Mouse (Mus musculus) lung, embryonic 15.5 days (tissue): ENCODE results near the gene Ncan. TPM values are rescaled to one million over a fixed set of nuclear protein-coding genes. Genes with fewer than 3 reads are reported as not detected.

Experiments
- ATAC-seq: fragments of 200-750 bp; cut with Nextera tagmentation; 2 replicates; pipeline ENCODE4 v1.8.0; 2017; ENCODE audit warnings: moderate number of reproducible peaks, borderline replicate concordance; ENCODE audit not compliant: low FRiP score, low TSS enrichment; ENCODE audit errors: extremely low read depth
- H3K27ac ChIP-seq: fragments of 300-500 bp; sonication (generic); 2 replicates; pipeline ENCODE4 v1.5.1; 2015; ENCODE audit warnings: moderate library complexity, mild to moderate bottlenecking, inconsistent platforms
- H3K27me3 ChIP-seq: fragments of 300-500 bp; sonication (generic); 2 replicates; pipeline ENCODE4 v1.6.1; 2015; ENCODE audit warnings: inconsistent platforms
- H3K36me3 ChIP-seq: fragments of 300-500 bp; sonication (generic); 2 replicates; pipeline ENCODE4 v1.6.1; 2015; ENCODE audit warnings: inconsistent platforms
- H3K4me1 ChIP-seq: fragments of 300-500 bp; sonication (generic); 2 replicates; pipeline ENCODE4 v1.6.1; 2015; ENCODE audit warnings: inconsistent platforms
- H3K4me2 ChIP-seq: fragments of 300-500 bp; sonication (generic); 2 replicates; pipeline ENCODE4 v1.6.1; 2015; ENCODE audit warnings: inconsistent platforms, mild to moderate bottlenecking, moderate library complexity
- H3K4me3 ChIP-seq: fragments of 300-500 bp; sonication (generic); 2 replicates; pipeline ENCODE4 v1.5.1; 2015; ENCODE audit warnings: mild to moderate bottlenecking, inconsistent platforms
- H3K9ac ChIP-seq: fragments of 300-500 bp; sonication (generic); 2 replicates; pipeline ENCODE4 v1.6.1; 2015; ENCODE audit warnings: inconsistent platforms
- H3K9me3 ChIP-seq: fragments of 300-500 bp; sonication (generic); 2 replicates; pipeline ENCODE4 v1.6.1; 2016; ENCODE audit warnings: inconsistent platforms
- WGBS: fragments of 180-500 bp; shearing (Covaris S2); methylation state at CpG from one replicate; pipeline ENCODE4 v1.1.7; 2015; 5-methylcytosine and 5-hydroxymethylcytosine counted together
- polyA plus RNA-seq: library from polyadenylated mRNA; unstranded; fragments of >200 nt; fragmentation: Nextera tagmentation; extraction: Ambion mirVana; gene quantifications from 2 replicates; pipeline ENCODE4 v1.2.1, GENCODE M21; 2015

The Ncan gene
- polyA plus RNA-seq, 1 experiment from 2014 or later, result 0.22 TPM

DNA sequence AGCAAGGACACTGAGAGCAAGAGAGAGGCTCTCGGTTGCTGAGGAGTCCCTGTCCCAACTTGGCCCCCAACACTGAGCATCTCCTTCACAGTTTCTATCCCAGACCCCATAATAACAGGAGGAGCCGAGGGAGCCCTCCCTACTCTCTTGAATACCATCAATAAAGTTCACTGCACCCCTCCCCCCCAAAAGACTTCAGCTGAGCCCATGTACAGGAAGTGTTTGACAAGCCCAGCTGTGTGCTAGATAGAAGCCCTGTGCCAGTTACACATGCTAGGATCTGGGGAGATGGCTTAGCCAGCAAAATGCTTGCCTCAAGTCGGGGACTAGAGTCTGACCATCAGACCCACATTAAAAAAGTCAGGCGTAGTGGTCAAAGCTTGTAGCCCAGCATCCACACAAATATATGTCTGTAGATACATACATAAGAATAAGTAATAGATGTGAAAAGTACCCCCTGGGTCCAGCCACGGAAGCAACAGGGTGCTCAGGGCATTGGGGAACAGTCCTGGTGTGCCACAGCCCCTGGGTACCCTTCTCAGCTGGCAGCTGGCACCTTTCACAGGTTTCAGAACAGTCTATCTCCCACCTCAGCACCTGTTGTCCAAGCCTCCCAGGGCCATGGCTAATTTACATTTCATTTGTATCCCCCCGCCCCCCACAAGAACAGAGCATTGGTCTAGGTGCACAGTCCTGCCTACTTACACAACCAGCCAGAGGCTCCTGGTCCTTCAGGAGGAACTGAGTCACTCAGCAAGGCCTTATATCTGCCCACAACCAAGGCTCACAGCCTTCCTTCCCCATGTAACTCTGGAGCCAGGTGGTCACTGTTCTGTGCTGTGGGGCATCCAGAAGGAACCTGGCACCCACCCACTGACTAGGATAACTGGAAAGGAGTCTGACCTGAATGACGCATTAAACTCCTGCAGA lies 27.3 kb upstream of the Ncan start:
- Histone ChIP-seq H3K4me1 (peaks cover 5% of the 10 kb centered on the region; the same call in 1 of the 2 replicates), H3K4me2 (no peak overlapping the region), H3K27me3 (peaks cover 4% of the 10 kb centered on the region; the same call in 1 of the 2 replicates), H3K9me3 (no peaks in the 10 kb centered on the region), H3K27ac (no peak overlapping the region), H3K9ac (no peak overlapping the region), H3K36me3 (peaks cover 25% of the 10 kb centered on the region), H3K4me3 (no peak overlapping the region)
- 76% methylated on average over 7 of the region's 7 CpGs for WGBS
- no peak for ATAC-seq

DNA sequence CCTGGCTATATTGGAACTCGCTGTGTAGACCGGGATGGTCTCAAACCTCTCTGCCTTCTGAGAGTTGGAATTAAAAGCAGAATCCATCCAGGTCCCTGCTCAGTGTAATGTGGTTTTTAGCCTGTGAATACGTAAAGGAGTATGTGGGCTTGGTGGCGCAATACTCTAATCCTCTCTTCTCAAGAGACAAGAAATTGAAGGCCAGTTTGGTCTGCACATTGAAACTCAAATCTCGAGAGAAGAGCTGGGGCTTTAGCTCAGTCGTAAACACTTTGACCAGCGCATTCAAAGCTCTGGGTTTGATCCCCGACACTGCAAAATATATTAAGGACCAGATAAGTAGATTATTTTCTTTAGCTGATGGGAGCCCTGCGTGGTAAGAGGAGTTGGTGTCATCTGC lies 19.3 kb upstream of the Ncan start:
- Histone ChIP-seq H3K4me2 (peak overlapping the region; percentile 56), H3K9me3 (no peaks in the 10 kb centered on the region), H3K27ac (peak overlapping the region; percentile 79), H3K4me3 (peak overlapping the region; percentile 74), H3K36me3 (peaks cover 25% of the 10 kb centered on the region), H3K9ac (peak overlapping the region; percentile 72), H3K27me3 (no peaks in the 10 kb centered on the region), H3K4me1 (peaks cover 19% of the 10 kb centered on the region)
- WGBS, result 8% methylated on average over 9 of the region's 9 CpGs
- ATAC-seq, result no peak

DNA sequence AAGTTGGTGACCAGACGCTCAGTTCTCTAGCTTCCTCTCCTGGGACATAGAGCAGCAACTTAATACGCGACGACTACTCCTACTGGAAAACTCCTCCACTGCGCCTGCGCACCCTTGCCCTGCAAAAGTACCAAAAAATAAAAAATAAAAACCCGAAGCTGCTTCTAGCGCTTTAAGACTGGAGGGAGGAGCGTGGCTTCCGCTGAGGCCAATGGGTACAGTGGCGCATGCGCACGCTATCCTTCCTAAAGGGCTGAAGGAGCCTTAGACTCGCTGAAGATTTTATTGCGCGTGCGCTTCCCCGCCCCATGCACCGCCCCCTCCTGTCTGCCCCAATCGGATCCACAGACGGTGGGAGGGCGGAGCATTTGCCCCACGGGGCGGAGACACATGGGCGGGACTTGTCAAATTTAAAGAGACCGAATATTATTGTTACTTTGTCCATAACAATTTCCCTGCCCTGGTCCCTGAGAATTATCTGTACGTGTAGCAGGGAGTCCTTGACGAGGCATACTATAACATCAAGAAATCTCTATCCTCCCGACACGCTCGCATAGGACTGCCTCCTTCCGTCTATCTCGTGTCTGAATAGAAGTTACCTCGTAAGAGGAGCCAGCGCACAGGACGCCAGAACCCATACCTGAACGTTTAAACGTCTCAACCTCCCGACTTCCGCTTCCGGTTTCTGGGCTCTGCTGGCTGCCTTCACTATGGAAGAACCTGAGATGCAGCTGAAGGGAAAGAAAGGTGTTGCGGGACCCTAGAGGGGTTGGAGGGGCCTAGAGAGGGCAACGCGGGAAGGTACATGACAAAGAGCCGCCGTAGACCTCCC lies 18.6 kb upstream of the Ncan start, which contains the start of the genes Rfxank, Borcs8 and Mef2b:
Gene Rfxank, minus strand, starts transcription at position 129 of the 832 bp plus-strand sequence.
Gene Borcs8, plus strand, starts transcription at position 474 of the 832 bp plus-strand sequence.
Gene Mef2b, plus strand, starts transcription at position 686 of the 832 bp plus-strand sequence.
- peaks cover 27% of the 10 kb centered on the region for H3K36me3 ChIP-seq
- ATAC-seq, result peak; percentile 98
- H3K4me2 ChIP-seq, result peak within 1 kb of the TSS; percentile 60
- H3K27me3 ChIP-seq, result no peaks in the 10 kb centered on the region
- peak within 1 kb of the TSS; percentile 74 for H3K4me3 ChIP-seq
- H3K27ac ChIP-seq, result peak within 1 kb of the TSS; percentile 79
- under 1% methylated on average over 46 of the region's 46 CpGs for WGBS
- H3K9me3 ChIP-seq, result no peaks in the 10 kb centered on the region
- H3K4me1 ChIP-seq, result peaks cover 19% of the 10 kb centered on the region
- H3K9ac ChIP-seq, result peak within 1 kb of the TSS; percentile 72

DNA sequence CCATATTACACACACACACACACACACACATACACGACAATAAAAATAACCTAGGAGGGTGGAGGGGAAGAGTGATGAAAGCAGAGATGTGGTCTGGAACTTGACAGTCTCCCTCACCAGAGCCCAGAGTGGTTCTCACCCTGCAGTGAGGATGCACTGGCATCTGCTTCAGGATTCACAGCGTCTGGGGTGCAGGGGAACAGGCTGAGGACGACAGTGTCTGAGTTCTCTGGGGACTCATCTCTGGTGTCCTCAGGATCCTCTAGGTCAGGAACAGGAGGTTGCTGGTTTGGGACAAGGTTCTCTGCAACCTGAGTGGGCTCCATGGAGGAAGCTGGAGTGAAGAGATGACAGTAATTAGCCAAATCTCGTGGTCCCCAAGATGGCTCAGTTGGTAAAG lies 17.2 kb upstream of the Ncan start:
- peak overlapping the region; percentile 61 for H3K9ac ChIP-seq
- no peaks in the 10 kb centered on the region for H3K9me3 ChIP-seq
- ATAC-seq, result no peak
- H3K4me2 ChIP-seq, result peak overlapping the region; percentile 60
- peak overlapping the region; percentile 74 for H3K4me3 ChIP-seq
- peaks cover 19% of the 10 kb centered on the region for H3K4me1 ChIP-seq
- H3K27ac ChIP-seq, result no peak overlapping the region
- no peaks in the 10 kb centered on the region for H3K27me3 ChIP-seq
- WGBS, result 73% methylated on average over 4 of the region's 4 CpGs
- peaks cover 37% of the 10 kb centered on the region for H3K36me3 ChIP-seq

DNA sequence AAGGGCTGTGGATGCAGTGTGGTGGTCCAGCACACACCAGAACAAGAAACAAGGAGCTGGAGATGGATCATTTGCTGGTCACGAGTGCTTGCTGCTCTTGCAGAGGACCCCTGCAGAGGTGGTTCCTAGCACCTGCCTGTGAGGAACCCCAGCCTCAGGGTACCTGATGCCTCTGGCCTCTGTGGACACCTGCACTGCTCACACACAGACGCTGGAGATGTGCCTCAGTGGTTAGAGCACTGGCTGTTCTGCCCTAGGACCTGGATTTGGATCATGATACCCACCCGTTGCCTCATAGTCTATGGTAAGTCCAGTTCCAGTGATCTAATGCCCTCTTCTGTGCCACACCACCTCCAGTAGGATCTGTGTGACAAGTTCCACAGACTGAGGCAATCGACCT lies 15.9 kb upstream of the Ncan start:
- Histone ChIP-seq H3K36me3 (peaks cover 32% of the 10 kb centered on the region), H3K4me2 (no peak overlapping the region), H3K9ac (no peak overlapping the region), H3K4me1 (peaks cover 23% of the 10 kb centered on the region), H3K27ac (no peak overlapping the region), H3K4me3 (no peak overlapping the region), H3K9me3 (no peaks in the 10 kb centered on the region), H3K27me3 (no peaks in the 10 kb centered on the region)
- 80% methylated on average over 4 of the region's 4 CpGs for WGBS
- no peak for ATAC-seq

DNA sequence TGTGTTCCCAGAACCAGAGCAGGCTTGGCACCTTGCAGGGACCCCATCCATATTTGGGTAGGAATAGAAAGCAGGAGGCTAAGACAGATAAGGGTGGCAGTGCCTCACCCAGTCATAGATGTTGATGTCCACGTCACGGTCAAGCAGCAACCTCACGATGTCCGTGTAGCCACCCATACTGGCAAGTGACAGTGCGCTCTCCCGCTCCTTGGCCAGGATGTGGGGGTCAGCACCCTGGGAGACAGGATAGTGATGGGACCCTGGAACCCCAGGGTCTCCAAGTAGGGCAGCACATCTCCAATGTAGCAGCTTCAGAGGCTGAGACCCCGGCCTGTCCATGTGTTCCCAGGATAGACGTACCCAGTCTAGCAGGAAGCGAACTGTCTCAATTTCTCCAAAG lies 14.3 kb upstream of the Ncan start:
- ATAC-seq, result no peak
- peaks cover 20% of the 10 kb centered on the region for H3K4me1 ChIP-seq
- 85% methylated on average over 9 of the region's 9 CpGs for WGBS
- H3K36me3 ChIP-seq, result peaks cover 32% of the 10 kb centered on the region
- no peak overlapping the region for H3K9ac ChIP-seq
- no peaks in the 10 kb centered on the region for H3K27me3 ChIP-seq
- H3K27ac ChIP-seq, result no peak overlapping the region
- H3K9me3 ChIP-seq, result no peaks in the 10 kb centered on the region
- no peak overlapping the region for H3K4me2 ChIP-seq
- no peak overlapping the region for H3K4me3 ChIP-seq

DNA sequence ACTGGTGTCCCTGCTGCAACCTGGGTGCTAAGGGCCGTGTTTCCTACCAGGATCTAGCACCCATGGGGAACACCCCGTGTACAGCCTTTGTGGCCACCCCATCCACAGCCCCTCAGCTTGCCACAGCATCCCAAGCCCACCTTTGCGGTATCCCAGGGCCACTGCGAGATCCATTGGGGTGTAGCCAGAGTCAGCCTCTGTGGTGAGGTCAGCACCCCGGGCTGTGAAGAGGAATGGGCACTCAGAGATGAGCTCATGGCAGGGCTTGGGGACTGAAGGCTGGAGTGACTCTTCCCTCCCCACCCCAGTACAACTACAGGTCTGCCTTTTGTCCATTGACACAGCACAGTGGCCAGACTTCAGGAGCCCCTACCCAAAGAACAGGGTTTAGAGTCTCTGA lies 13.4 kb upstream of the Ncan start:
- peaks cover 32% of the 10 kb centered on the region for H3K36me3 ChIP-seq
- 88% methylated on average over 5 of the region's 5 CpGs for WGBS
- H3K27ac ChIP-seq, result no peak overlapping the region

DNA sequence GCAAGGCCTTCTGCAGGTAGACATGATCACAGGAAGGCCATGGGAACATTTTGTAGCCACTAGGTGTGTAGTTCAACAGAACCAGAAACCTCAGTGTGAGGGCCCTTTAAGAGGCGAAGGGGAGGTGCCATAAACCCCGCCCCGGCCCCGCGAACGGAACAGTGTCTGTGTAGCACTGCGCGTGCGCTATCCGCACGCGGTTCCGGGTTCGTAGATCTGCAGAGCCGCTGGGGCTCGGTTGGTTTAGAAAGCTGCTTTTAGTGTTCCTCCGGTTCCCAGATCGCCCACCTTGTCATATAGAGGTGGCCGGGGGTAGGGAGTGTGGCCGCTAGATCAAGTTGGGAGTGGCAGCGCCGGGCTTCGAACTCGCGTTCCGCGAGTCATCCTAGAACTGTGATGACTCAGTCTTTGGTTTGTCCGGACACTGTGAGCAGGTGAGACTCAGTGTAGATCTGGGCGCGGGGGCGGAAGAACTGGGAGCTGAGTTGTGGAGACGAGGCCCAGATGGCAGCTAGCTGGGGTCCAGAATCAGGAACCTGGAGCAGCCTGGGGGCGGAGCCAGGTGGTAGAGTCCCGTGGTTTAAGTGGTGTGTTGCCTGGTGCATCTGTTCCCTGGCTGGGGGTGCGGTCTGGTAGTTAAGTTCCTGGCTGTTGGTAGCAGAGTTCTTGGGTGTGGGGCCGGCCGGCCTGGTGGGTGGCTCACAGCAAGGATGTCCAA lies 10.7 kb upstream of the Ncan start, which contains the start of gene Nr2c2ap:
Gene Nr2c2ap, plus strand, starts transcription at position 168 of the 718 bp plus-strand sequence.
- peak; percentile 82 for ATAC-seq
- peak within 1 kb of the TSS; percentile 72 for H3K4me3 ChIP-seq
- peak within 1 kb of the TSS; percentile 68 for H3K4me2 ChIP-seq
- WGBS, result 1% methylated on average over 37 of the region's 37 CpGs
- H3K36me3 ChIP-seq, result peaks cover 29% of the 10 kb centered on the region
- H3K9ac ChIP-seq, result peak within 1 kb of the TSS; percentile 64
- no peak within 1 kb of the TSS for H3K27ac ChIP-seq
- H3K27me3 ChIP-seq, result no peaks in the 10 kb centered on the region
- H3K9me3 ChIP-seq, result no peaks in the 10 kb centered on the region
- peaks cover 29% of the 10 kb centered on the region for H3K4me1 ChIP-seq

More for the DNA sequence above, 13.4 kb upstream of the Ncan start:
- H3K27me3 ChIP-seq, result no peaks in the 10 kb centered on the region
- no peak overlapping the region for H3K9ac ChIP-seq
- H3K4me2 ChIP-seq, result no peak overlapping the region
- no peaks in the 10 kb centered on the region for H3K9me3 ChIP-seq
- H3K4me3 ChIP-seq, result no peak overlapping the region
- no peak for ATAC-seq
- H3K4me1 ChIP-seq, result peaks cover 28% of the 10 kb centered on the region

DNA sequence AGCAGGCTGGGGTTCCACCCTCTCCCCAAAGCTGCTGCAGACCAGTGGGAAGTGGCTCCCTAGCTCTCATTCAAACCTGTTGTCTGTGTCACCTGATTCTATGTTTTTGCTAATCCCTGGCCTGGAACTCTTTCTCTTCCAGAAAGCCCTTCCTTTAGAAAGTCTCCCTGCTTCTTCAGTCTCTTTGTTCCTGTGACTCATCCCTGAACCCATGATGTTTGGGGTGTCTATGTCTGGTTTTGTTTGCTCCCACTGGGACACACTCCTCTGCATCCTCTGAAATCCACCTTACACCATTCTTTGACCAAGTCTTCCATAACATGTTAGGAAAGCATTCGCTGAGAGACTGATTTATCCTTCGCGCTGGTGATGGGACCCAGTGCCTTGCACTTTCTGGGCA lies 9.4 kb upstream of the Ncan start:
- Histone ChIP-seq H3K4me1 (peaks cover 29% of the 10 kb centered on the region), H3K36me3 (peaks cover 19% of the 10 kb centered on the region), H3K9me3 (no peaks in the 10 kb centered on the region), H3K27me3 (no peaks in the 10 kb centered on the region), H3K9ac (no peak overlapping the region), H3K4me2 (no peak overlapping the region), H3K4me3 (no peak overlapping the region), H3K27ac (no peak overlapping the region)
- ATAC-seq, result no peak
- 77% methylated on average over 3 of the region's 3 CpGs for WGBS

DNA sequence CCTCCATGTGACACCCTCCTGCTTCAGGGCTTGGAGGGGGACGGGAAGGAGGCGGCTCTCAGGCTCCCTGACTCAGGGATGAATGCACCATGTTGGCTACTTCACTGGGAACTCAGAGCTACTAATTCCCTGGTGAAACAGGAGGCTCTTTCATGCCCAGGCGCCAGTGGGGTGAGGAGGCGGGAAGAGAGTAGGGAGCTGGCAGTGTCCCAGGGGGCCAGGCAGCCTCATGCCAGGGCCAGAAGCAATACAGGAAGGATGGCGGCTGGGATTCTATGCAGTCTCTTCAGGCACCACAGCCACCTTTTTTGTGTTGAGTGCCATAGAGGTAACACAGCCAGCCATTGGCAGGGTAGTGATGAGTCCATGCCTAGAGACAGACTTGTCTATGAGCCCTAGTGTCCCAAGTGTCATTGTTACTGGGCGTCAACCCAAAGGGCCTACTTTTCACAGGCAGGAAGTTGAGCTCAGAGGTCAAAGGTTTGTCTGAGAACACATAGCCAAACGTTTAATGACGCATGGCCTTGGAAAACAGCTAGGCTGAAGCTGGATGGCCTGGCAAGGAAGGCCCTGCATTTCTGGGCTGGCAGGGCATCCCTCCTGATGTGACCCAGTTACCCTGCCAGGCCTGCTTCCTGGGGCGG lies 8.8 kb upstream of the Ncan start:
- Histone ChIP-seq H3K4me3 (no peak overlapping the region), H3K36me3 (peaks cover 13% of the 10 kb centered on the region), H3K9me3 (no peaks in the 10 kb centered on the region), H3K9ac (no peak overlapping the region), H3K4me2 (no peak overlapping the region), H3K27me3 (no peaks in the 10 kb centered on the region), H3K4me1 (peaks cover 29% of the 10 kb centered on the region), H3K27ac (no peak overlapping the region)
- 53% methylated on average over 9 of the region's 9 CpGs for WGBS
- no peak for ATAC-seq

DNA sequence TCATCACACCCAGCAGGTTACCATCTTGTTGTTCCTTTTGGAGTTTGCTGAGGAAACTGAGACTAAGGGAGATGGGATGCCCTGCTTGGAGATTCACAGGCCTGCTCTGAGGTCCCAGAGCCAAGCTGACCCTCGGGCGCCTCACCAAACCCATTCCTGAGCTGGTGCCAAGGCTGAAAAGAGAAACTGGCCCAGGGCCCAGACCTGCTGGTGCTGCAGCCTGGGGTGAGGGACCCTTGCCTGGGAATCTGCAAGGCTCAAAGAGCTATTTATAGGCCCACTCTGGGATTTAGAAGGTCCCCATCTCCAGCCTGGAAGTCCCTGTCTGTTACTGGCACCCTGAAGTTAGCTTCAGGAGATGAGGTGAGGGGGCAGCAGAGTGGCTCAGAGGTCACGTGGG lies 7.8 kb upstream of the Ncan start:
- 49% methylated on average over 3 of the region's 3 CpGs for WGBS
- Histone ChIP-seq H3K4me3 (no peak overlapping the region), H3K4me1 (peaks cover 29% of the 10 kb centered on the region), H3K27ac (no peak overlapping the region), H3K9me3 (no peaks in the 10 kb centered on the region), H3K36me3 (peaks cover 3% of the 10 kb centered on the region; the same call in 1 of the 2 replicates), H3K27me3 (no peaks in the 10 kb centered on the region), H3K4me2 (no peak overlapping the region), H3K9ac (no peak overlapping the region)
- no peak for ATAC-seq
